ENCODE assay signal across 8 mouse cellular contexts in the genomic region with DNA sequence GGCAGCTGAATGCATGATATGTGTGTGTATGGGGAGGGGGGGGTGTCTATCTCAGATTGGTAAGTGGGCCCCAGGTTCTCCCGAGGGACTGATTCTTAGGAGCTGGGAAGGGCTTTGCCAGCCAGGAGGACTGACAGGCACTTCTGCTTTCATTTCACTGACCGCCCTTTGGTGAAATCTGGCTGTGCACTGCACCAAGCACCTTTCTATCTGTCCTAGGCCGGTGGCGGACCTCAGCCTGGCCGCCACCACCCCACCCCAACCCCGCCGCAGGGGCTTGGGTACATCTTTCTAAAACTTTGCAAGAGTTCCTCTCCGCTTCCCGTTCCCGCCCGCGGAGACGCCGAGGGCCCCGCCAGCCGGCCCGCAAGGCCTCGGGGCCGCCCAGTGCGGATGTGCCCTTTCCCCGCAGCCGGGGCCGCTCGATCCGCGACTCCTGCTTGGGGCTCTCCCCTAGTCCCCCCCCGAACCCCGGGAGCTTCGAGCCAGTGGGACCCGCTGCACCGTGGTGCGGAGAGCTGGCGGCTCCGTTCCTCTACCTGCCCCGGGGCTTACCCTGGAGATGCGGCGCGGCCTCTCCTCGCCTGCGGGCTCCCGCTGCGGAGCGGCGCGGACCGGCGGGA. TPM values are rescaled to one million over a fixed set of nuclear protein-coding genes. Genes with fewer than 3 reads are reported as not detected.
DNase-seq lines count a peak whose midpoint lies in the region; ATAC-seq and TF ChIP-seq lines count a peak whose summit lies in the region.

No protein-coding gene starts in this region.

- H3K27ac ChIP-seq in embryonic facial prominence, embryonic 11.5 days (replicated peaks; ENCODE audit: low read depth, low read length), result peak overlapping the region; percentile 78
- peak overlapping the region; percentile 97 for H3K27ac ChIP-seq in heart, embryonic 12.5 days (ENCODE audit: poor library complexity, severe bottlenecking)
- peak overlapping the region; percentile 95 for H3K27ac ChIP-seq in kidney, embryonic 15.5 days
- peak overlapping the region; percentile 98 for H3K27ac ChIP-seq in lung, postnatal 0 days (ENCODE audit: low read length)

- peak overlapping the region; percentile 99 for H3K9ac ChIP-seq in embryonic facial prominence, embryonic 11.5 days (replicated peaks; ENCODE audit: low read length)
- H3K9ac ChIP-seq in heart, embryonic 12.5 days, result peak overlapping the region; percentile 99
- H3K9ac ChIP-seq in kidney, embryonic 15.5 days, result peak overlapping the region; percentile 95
- H3K9ac ChIP-seq in lung, postnatal 0 days (replicated peaks; ENCODE audit: low read depth), result peak overlapping the region; percentile 98

- peak; percentile 74 for ATAC-seq in embryonic facial prominence, embryonic 11.5 days (replicated peaks; ENCODE audit: insufficient number of reproducible peaks, low FRiP score, low TSS enrichment, low read depth)
- ATAC-seq in heart, embryonic 12.5 days (ENCODE audit: insufficient number of reproducible peaks, low FRiP score), result peak; percentile 54
- ATAC-seq in kidney, embryonic 15.5 days (replicated peaks; ENCODE audit: low FRiP score), result peak; percentile 75
- peak; percentile 69 for ATAC-seq in lung, postnatal 0 days

- no peaks in the 10 kb centered on the region for H3K27me3 ChIP-seq in embryonic facial prominence, embryonic 11.5 days (ENCODE audit: control insufficient read depth, insufficient read depth, low read length)
- no peaks in the 10 kb centered on the region for H3K27me3 ChIP-seq in heart, embryonic 12.5 days (replicated peaks)
- peaks cover 11% of the 10 kb centered on the region; the same call in 1 of the 2 replicates for H3K27me3 ChIP-seq in kidney, embryonic 15.5 days
- no peaks in the 10 kb centered on the region for H3K27me3 ChIP-seq in lung, postnatal 0 days (replicated peaks; ENCODE audit: insufficient read depth, low read length)

- DNase-seq in CD4-positive, CD25-positive, alpha-beta regulatory T cell, adult 2 months (ENCODE audit: low read depth, low spot score), result peak; percentile 69
- peak; percentile 59 to 64 for DNase-seq in adrenal gland, adult 18-20 months (ENCODE audit: low spot score in 2 of 2)
- DNase-seq in embryonic facial prominence, embryonic 11.5 days (ENCODE audit: low spot score), result peak; percentile 59
- peak; percentile 69 for DNase-seq in lung, postnatal 0 days (ENCODE audit: low spot score)
- peak; percentile 35 for DNase-seq in ovary, postnatal 10 days (ENCODE audit: low spot score)
- DNase-seq in urinary bladder, postnatal 14 days (ENCODE audit: low spot score), result peak; percentile 53

- TF ChIP-seq EP300 in lung, postnatal 0 days (IDR thresholded peaks at IDR 0.05), result no peak

- no peaks in the 10 kb centered on the region for H3K4me1 ChIP-seq in embryonic facial prominence, embryonic 11.5 days (ENCODE audit: control insufficient read depth, insufficient read depth, low read length)
- peaks cover 51% of the 10 kb centered on the region for H3K4me1 ChIP-seq in heart, embryonic 12.5 days (replicated peaks)
- peaks cover 37% of the 10 kb centered on the region for H3K4me1 ChIP-seq in kidney, embryonic 15.5 days
- H3K4me1 ChIP-seq in lung, postnatal 0 days (ENCODE audit: insufficient read depth, low read depth, low read length), result peaks cover 15% of the 10 kb centered on the region; the same call in 1 of the 2 replicates

- WGBS in embryonic facial prominence, embryonic 11.5 days, result under 1% methylated on average over 46 of the region's 47 CpGs
- 2% methylated on average over 47 of the region's 47 CpGs for WGBS in heart, embryonic 12.5 days
- under 1% methylated on average over 46 of the region's 47 CpGs for WGBS in kidney, embryonic 15.5 days
- WGBS in lung, postnatal 0 days, result 0% methylated on average over 35 of the region's 47 CpGs

- H3K9me3 ChIP-seq in embryonic facial prominence, embryonic 11.5 days (replicated peaks; ENCODE audit: control insufficient read depth, low read length), result no peaks in the 10 kb centered on the region
- H3K9me3 ChIP-seq in heart, embryonic 12.5 days (replicated peaks), result no peaks in the 10 kb centered on the region
- no peaks in the 10 kb centered on the region for H3K9me3 ChIP-seq in kidney, embryonic 15.5 days (replicated peaks)
- no peaks in the 10 kb centered on the region for H3K9me3 ChIP-seq in lung, postnatal 0 days (ENCODE audit: low read length)

- H3K4me2 ChIP-seq in embryonic facial prominence, embryonic 11.5 days (ENCODE audit: low read depth, low read length), result peak overlapping the region; percentile 87
- H3K4me2 ChIP-seq in heart, embryonic 12.5 days, result peak overlapping the region; percentile 73
- H3K4me2 ChIP-seq in kidney, embryonic 15.5 days, result peak overlapping the region; percentile 93
- H3K4me2 ChIP-seq in lung, postnatal 0 days (replicated peaks; ENCODE audit: low read depth, low read length), result peak overlapping the region; percentile 90

- peak overlapping the region; percentile 90 for H3K4me3 ChIP-seq in embryonic facial prominence, embryonic 11.5 days (ENCODE audit: low read depth, low read length)
- peak overlapping the region; percentile 94 for H3K4me3 ChIP-seq in heart, embryonic 12.5 days
- H3K4me3 ChIP-seq in kidney, embryonic 15.5 days (replicated peaks), result peak overlapping the region; percentile 87
- H3K4me3 ChIP-seq in lung, postnatal 0 days (ENCODE audit: low read depth, low read length), result peak overlapping the region; percentile 88

- no peaks in the 10 kb centered on the region for H3K36me3 ChIP-seq in embryonic facial prominence, embryonic 11.5 days (replicated peaks; ENCODE audit: control insufficient read depth, insufficient read depth, low read depth, low read length)
- no peaks in the 10 kb centered on the region for H3K36me3 ChIP-seq in heart, embryonic 12.5 days
- H3K36me3 ChIP-seq in kidney, embryonic 15.5 days, result 0 out of 2 replicates have a peak, but pooled peaks cover 3% of the 10 kb centered on the region
- no peaks in the 10 kb centered on the region for H3K36me3 ChIP-seq in lung, postnatal 0 days (ENCODE audit: insufficient read depth, low read length)

- TF ChIP-seq CTCF in lung, postnatal 0 days (IDR thresholded peaks at IDR 0.05), result no peak

RNA-seq across cellular contexts. Expression of a gene that starts 0.7 kb away (rescaled TPM):
- 10 to 100 TPM; 43.3 to 54.9 TPM for total RNA-seq in adrenal gland, adult 18-20 months (2021)
- polyA plus RNA-seq in embryonic facial prominence, embryonic 11.5 days (2014; fragmentation: Nextera tagmentation; extraction: Ambion mirVana), result 14.2 and 18.9 TPM in 2 replicates
- 14.3 and 16.6 TPM in 2 replicates for polyA plus RNA-seq in heart, embryonic 12.5 days (2016; fragmentation: Nextera tagmentation; extraction: Ambion mirVana)
- polyA plus RNA-seq in kidney, embryonic 15.5 days (2015; fragmentation: Nextera tagmentation; extraction: Ambion mirVana), result 16.7 and 18.5 TPM in 2 replicates
- polyA plus RNA-seq in lung, postnatal 0 days (2015; fragmentation: Nextera tagmentation; extraction: Ambion mirVana), result 35.9 and 40.5 TPM in 2 replicates

Comparison
In these comparisons a context has a peak if more than half of its experiments do, and no peak if none do; other contexts are left out.
1. Peak in every context shown above with its lines: DNase-seq, ATAC-seq, H3K4me3 ChIP-seq and H3K27ac ChIP-seq.